Mouse (Mus musculus) regulatory T cell (primary cell): ENCODE data around the gene Rcan1.

Experiments
- in situ Hi-C: fragments of 300-600 bp; cut with MboI, MseI; formaldehyde crosslinking; loops from one replicate; pipeline ENCODE4 v1.15.1; 2025; ENCODE audit warnings: high pct_unique_total_duplicates

Gene Rcan1

GRCm38 (mm10) chr16:92472898-92473297 lies 2.2 kb upstream of the Rcan1 start:
- in situ Hi-C loops: no loop called here

GRCm38 (mm10) chr16:92468459-92468858 lies 2.2 kb downstream of the Rcan1 start:
- in situ Hi-C loops: no loop called here

DNA sequence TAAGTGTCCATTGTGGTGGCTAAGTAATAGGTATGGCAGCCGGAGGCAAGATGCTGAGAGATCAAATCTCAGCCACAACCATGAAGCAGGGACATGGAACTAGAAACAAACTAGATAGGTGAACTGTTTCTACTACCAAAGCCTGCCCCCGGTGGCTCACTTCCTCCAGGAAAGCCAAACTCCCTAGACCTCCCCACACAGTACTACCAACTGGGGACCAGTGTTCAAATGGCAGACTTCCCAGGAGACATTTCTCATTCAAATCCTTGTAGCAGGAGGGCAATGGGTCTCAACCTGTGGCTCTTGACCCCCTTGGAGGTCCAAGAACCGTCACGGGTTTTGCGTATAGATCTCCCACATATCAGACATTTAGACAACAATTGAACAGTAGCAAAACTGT lies 3.6 kb downstream of the Rcan1 start:
- in situ Hi-C loops: no loop called here

DNA sequence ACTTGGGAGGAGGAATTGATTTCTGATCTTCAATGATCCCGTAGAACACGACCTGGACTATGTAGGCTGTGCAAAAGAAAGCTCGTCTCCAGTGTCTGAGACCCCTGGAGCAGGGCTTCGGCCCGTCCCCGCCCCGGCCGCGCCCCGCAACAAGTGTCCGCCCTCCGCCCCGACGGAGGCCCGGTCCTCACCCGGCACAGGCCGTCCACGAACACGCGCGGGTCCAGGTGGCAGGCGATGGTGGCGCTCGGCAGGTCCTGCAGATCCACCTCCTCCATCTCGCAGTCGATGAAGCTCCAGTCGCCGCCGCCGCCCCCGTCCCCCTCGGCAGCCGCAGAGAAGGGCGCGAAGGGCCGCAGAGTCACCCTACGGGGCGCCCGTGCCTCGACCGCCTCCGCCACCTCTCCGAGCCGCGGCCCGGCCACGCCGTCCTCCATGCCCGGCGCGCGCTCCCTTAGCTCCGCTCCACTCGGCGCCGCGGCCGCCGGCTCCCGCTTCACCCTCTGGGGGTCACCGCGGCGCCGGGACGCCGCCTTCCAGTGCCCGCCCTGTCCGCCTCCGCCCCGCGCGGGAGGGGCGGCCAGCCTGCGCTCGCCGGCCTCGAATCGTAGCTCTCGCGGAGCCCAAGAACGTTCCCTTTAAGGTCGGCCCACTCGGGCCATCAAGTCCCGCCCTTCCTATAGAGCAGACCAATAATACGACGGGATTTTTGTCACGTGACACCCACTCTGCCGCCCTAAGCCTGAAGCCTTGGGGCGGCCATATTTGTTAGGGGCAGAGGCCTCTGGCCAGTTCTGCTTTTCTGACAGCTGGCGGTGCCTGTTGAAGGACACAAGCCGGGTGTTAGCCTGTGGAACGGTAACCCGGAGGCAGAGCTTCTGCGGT lies 4.8 kb downstream of the Rcan1 start:
- in situ Hi-C loops: no loop called here

DNA sequence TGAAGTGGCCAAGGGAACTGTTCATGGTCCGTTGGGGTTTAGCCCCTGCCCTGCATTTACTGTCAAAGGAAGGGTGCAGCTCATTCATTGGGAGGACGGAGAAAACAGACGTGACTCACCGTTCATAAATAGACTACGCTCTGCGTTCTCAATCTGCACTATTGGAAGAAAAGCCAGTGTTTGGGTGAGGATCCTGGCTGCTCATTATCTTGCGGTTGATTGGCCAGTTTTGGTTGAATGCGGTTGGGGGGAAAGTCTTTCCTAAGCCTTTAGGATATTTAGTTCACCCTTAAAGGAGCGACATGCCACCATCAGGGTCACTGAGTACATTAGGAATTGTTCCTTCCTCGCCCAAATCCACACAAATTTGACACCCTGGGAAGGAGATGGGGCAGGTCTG lies 5.4 kb downstream of the Rcan1 start:
- in situ Hi-C loops: no loop called here

DNA sequence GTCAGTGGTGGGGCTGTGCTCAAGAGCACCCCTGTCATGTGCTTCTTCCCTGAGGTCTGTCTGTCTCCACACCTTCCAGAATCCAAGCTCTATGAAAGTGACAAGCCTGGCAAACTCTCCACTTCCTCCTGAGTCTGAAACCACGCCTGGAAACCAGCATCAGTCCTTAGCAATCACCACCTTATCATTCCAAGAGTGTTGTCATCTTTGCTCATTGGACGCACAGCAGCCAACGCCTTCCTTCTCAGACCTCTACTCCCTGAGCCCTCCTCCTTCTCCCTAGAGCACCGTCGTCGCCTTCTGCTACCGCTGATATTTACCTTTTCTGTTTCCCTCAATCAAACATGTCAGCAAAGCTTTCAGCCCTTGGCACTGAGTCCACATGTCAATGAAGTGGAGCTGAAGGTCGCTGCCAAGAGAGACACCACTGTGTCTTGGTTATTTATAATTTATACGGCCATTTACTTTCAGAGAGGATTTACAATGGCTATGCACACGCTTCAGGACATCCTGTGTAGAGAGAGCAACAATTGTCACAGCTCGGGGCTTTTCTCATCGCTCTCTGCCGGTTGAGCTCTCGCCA lies 6.2 kb downstream of the Rcan1 start:
- in situ Hi-C loops: no loop called here

- in situ Hi-C loops: no loop called here
Measured at GRCm38 (mm10) chr16:92461412-92461811, 9.3 kb downstream of the Rcan1 start.

DNA sequence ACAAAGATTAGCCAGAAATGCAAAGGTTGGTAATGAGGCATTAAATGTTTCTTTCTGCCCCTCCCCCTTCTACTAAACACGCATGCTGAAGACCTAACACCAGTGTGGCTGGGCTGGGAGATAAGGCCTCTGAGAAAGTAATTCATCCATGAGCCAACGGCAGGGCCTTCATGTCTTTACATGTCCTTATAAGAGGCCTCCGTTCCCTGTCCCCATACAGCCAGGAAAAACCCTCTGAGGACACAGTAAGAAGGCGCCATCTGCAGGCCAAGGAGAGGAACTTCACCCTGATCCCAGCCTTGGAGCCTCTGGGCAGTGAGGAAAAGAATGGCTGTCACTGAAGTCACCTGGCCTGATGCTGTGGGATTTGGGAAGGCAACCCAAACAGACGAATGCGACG lies 13.1 kb downstream of the Rcan1 start:
- in situ Hi-C loops: loop anchor here (10.0 kb wide), 1 partner anchor 123 kb away; no protein-coding TSS in a partner anchor

GRCm38 (mm10) chr16:92455969-92456368 lies 14.7 kb downstream of the Rcan1 start:
- in situ Hi-C loops: loop anchor here (10.0 kb wide), 1 partner anchor 121 kb away; no protein-coding TSS in a partner anchor

- in situ Hi-C loops: loop anchor here (10.0 kb wide), 1 partner anchor 121 kb away; no protein-coding TSS in a partner anchor
Measured at GRCm38 (mm10) chr16:92455488-92455887, 15.2 kb downstream of the Rcan1 start.

DNA sequence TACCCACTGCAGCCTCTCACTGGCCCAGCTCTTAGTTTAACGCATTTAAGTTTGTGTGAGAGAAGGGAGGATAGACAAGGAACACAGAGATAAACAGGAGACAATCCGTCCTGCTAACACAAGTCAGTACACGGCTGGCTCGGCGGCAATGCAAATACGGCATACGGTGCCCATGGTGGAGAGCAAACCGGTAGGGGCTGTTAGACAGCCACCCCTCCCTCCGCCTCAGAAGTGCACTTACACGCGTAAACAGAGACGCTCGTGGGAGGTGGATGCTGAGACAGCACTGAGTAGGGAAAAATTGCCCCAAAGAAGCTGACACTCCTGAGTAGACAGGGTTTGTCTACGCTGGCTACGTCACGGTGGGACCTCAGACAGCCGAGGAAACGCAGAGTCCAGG lies 16.2 kb downstream of the Rcan1 start:
- in situ Hi-C loops: loop anchor here (10.0 kb wide), 1 partner anchor 120 kb away; no protein-coding TSS in a partner anchor

DNA sequence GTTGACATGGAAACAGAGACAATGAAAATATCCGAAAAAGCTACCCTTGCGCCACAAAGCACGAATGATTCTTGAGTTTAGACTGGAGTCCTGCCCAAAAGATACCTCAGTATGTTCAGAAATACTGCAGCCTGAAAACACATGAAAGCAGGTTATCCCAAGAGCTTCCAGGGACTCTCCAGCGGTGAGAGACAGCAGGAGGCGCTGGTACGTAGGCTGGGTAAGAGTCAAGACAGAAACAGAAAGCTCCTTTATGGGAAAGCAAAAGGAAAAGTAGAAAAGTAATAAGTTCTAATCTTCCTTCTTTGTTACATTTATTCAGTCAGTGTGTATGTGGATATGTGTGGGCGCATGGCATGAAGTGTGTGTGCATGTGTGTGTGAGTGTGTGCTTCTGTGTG lies 16.7 kb downstream of the Rcan1 start:
- in situ Hi-C loops: loop anchor here (10.0 kb wide), 1 partner anchor 119 kb away; no protein-coding TSS in a partner anchor

DNA sequence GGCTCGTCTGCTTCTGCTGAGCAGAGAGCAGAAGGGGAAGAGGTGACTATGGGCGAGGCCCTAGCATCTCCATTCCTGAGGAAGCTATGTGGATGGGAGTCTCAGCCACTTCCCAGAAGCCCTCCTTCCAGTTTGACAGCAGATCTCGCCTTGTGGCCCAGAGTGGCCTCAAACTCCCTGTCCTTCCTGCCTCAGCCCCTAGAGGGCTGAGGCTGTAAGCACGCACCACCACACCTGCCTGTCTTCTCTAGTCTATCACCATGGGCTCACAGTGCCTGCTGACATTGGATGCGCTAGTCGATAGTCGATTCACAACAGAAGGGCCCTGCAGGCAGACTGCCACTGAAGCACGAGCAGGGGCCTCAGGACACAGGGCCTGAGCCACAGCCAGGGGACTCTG lies 18.1 kb downstream of the Rcan1 start:
- in situ Hi-C loops: loop anchor here (10.0 kb wide), 1 partner anchor 118 kb away; no protein-coding TSS in a partner anchor

- in situ Hi-C loops: loop anchor here (10.0 kb wide), 1 partner anchor 117 kb away; no protein-coding TSS in a partner anchor
Measured at GRCm38 (mm10) chr16:92451516-92452072, 19.1 kb downstream of the Rcan1 start.

GRCm38 (mm10) chr16:92450331-92450730 lies 20.3 kb downstream of the Rcan1 start:
- in situ Hi-C loops: loop anchor here (10.0 kb wide), 1 partner anchor 116 kb away; no protein-coding TSS in a partner anchor

GRCm38 (mm10) chr16:92449080-92449479 lies 21.6 kb downstream of the Rcan1 start:
- in situ Hi-C loops: no loop called here

DNA sequence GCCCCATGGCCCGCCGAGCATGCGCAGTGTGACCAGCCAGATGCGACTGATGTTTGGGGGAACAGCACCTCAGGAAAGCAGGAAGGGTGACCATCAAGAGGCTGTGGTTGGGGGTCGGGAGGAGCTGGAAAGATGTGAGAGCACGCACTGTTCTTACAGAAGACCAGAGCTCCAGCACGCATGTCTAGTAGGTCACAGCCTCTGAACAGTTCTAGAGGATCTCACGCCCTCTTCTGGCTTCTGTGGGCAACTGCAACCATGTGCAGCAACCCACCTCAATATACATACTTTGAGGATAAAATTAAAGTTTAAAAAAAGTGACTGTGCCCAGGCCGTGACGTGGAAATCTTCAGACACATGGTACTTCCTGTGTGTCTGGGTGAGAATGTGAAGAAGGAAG lies 25.3 kb downstream of the Rcan1 start:
- in situ Hi-C loops: no loop called here

GRCm38 (mm10) chr16:92443644-92444113 lies 27.0 kb downstream of the Rcan1 start:
- in situ Hi-C loops: loop anchor here (5.0 kb wide), 1 partner anchor 46 kb away; no protein-coding TSS in a partner anchor

DNA sequence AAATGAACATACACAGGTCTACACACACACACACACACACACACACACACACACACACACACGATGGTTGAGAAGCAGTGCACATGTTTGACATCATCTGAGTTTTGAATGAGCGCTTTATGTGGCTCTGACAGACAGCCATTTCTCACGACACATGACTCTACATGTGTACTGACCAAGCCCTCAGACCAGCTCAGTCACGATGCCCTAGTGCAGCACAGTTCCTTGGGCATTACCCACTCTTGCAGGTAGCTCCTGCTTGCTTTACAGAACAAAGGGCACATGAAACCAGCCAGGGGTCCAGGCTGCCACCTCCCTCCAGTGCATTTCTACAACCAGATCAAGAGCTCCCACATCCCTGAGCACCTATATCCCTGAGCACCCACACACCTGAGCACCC lies 27.7 kb downstream of the Rcan1 start:
- in situ Hi-C loops: loop anchor here (5.0 kb wide), 1 partner anchor 46 kb away; no protein-coding TSS in a partner anchor

- in situ Hi-C loops: loop anchor here (5.0 kb wide), 1 partner anchor 45 kb away; no protein-coding TSS in a partner anchor
Measured at GRCm38 (mm10) chr16:92442150-92442549, 28.5 kb downstream of the Rcan1 start.

DNA sequence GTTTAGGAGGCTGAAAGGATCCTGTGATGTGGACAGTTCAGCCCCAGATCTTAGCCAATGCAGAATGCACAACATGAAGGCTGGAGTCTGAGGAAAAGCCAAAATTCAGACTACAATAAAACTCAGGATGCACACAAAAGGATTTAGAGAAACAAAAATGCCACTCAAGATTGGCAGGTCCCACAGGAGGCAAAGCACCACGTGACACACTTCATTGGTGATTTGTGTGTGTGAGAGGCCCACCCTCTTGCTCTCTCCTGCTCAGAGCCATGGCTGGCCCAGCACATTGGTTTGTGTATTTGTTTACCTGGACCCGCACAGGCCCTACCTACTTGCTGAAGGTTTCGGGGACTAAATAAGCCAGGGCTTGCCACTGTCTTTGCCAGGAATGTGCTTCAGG lies 29.5 kb downstream of the Rcan1 start:
- in situ Hi-C loops: loop anchor here (5.0 kb wide), 1 partner anchor 44 kb away; no protein-coding TSS in a partner anchor

GRCm38 (mm10) chr16:92440229-92440628 lies 30.4 kb downstream of the Rcan1 start:
- in situ Hi-C loops: loop anchor here (5.0 kb wide), 1 partner anchor 43 kb away; no protein-coding TSS in a partner anchor
